Mouse (Mus musculus) hindbrain, embryonic 13.5 days (tissue): ENCODE data around the gene Zc3h14. TPM values are rescaled to one million over a fixed set of nuclear protein-coding genes. Genes with fewer than 3 reads are reported as not detected.
A peak's percentile ranks its signal among the peaks of the same experiment; 100 is the strongest.

ENCODE experiments used
- ATAC-seq: fragments of 200-750 bp; cut with Nextera tagmentation; 2 replicates; pipeline ENCODE4 v1.8.0; 2017; ENCODE audit warnings: moderate TSS enrichment; ENCODE audit not compliant: low FRiP score
- H3K27ac ChIP-seq: fragments of 300-500 bp; sonication (generic); 2 replicates; pipeline ENCODE4 v1.5.1; 2015; ENCODE audit warnings: inconsistent platforms, mild to moderate bottlenecking, moderate library complexity
- H3K27me3 ChIP-seq: fragments of 300-500 bp; sonication (generic); 2 replicates; pipeline ENCODE4 v1.6.1; 2015; ENCODE audit warnings: mild to moderate bottlenecking, inconsistent platforms
- H3K36me3 ChIP-seq: fragments of 300-500 bp; sonication (generic); 2 replicates; pipeline ENCODE4 v1.6.1; 2015; ENCODE audit warnings: mild to moderate bottlenecking, inconsistent platforms
- H3K4me1 ChIP-seq: fragments of 300-500 bp; sonication (generic); replicated peaks from 2 replicates; pipeline ENCODE4 v1.6.1; 2015; ENCODE audit warnings: inconsistent platforms
- H3K4me2 ChIP-seq: fragments of 300-500 bp; sonication (generic); 2 replicates; pipeline ENCODE4 v1.6.1; 2015; ENCODE audit warnings: inconsistent platforms, mild to moderate bottlenecking, moderate library complexity
- H3K4me3 ChIP-seq: fragments of 300-500 bp; sonication (generic); 2 replicates; pipeline ENCODE4 v1.5.1; 2015; ENCODE audit warnings: mild to moderate bottlenecking, inconsistent platforms
- H3K9ac ChIP-seq: fragments of 300-500 bp; sonication (generic); 2 replicates; pipeline ENCODE4 v1.6.1; 2015; ENCODE audit warnings: mild to moderate bottlenecking, inconsistent platforms
- H3K9me3 ChIP-seq: fragments of 300-500 bp; sonication (generic); 2 replicates; pipeline ENCODE4 v1.6.1; 2016; ENCODE audit warnings: inconsistent platforms
- WGBS: fragments of 180-500 bp; shearing (Covaris S2); methylation state at CpG from one replicate; pipeline ENCODE4 v1.1.7; 2015; 5-methylcytosine and 5-hydroxymethylcytosine counted together
- polyA plus RNA-seq: library from polyadenylated mRNA; unstranded; fragments of >200 nt; fragmentation: Nextera tagmentation; extraction: Ambion mirVana; gene quantifications from 2 replicates; pipeline ENCODE4 v1.2.1, GENCODE M21; 2015

Zc3h14 gene
- polyA plus RNA-seq: 112 and 118 TPM in 2 replicates

GRCm38 (mm10) chr12:98746746-98747379 is at the start of gene Zc3h14:
Gene Zc3h14, plus strand, starts transcription at chr12:98746964.
- H3K9ac ChIP-seq: peak within 1 kb of the TSS; percentile 92
- H3K4me2 ChIP-seq: peak within 1 kb of the TSS; percentile 72
- WGBS: under 1% methylated on average over 64 of the region's 87 CpGs
- no peaks in the 10 kb centered on the region for H3K36me3 ChIP-seq
- H3K4me3 ChIP-seq: peak within 1 kb of the TSS; percentile 90
- H3K9me3 ChIP-seq: no peaks in the 10 kb centered on the region
- peak; percentile 91 for ATAC-seq
- H3K27ac ChIP-seq: peak within 1 kb of the TSS; percentile 96
- H3K27me3 ChIP-seq: no peaks in the 10 kb centered on the region
- peaks cover 34% of the 10 kb centered on the region for H3K4me1 ChIP-seq

- no peaks in the 10 kb centered on the region for H3K4me1 ChIP-seq
- no peak overlapping the region for H3K4me3 ChIP-seq
- WGBS: 91% methylated on average over 5 of the region's 5 CpGs
- H3K27me3 ChIP-seq: no peaks in the 10 kb centered on the region
- no peak overlapping the region for H3K4me2 ChIP-seq
- no peak for ATAC-seq
- H3K9ac ChIP-seq: no peak overlapping the region
- H3K36me3 ChIP-seq: peaks cover 20% of the 10 kb centered on the region
- H3K27ac ChIP-seq: no peak overlapping the region
- H3K9me3 ChIP-seq: no peaks in the 10 kb centered on the region
These were observed 49.6 kb upstream of the Zc3h14 start for GRCm38 (mm10) chr12:98697202-98697601.

- no peak for ATAC-seq
- Histone ChIP-seq H3K9me3 (no peaks in the 10 kb centered on the region), H3K9ac (no peak overlapping the region), H3K27me3 (no peaks in the 10 kb centered on the region), H3K4me1 (no peaks in the 10 kb centered on the region), H3K27ac (peak overlapping the region; percentile 49; the same call in 1 of the 2 replicates), H3K4me2 (no peak overlapping the region), H3K4me3 (no peak overlapping the region), H3K36me3 (peaks cover 28% of the 10 kb centered on the region)
- 73% methylated on average over 9 of the region's 9 CpGs for WGBS
These were observed 45.2 kb upstream of the Zc3h14 start for GRCm38 (mm10) chr12:98701564-98701963.

- no peak overlapping the region for H3K27ac ChIP-seq
- H3K4me3 ChIP-seq: no peak overlapping the region
- H3K27me3 ChIP-seq: no peaks in the 10 kb centered on the region
- H3K36me3 ChIP-seq: peaks cover 22% of the 10 kb centered on the region
- no peak overlapping the region for H3K4me2 ChIP-seq
- no peaks in the 10 kb centered on the region for H3K9me3 ChIP-seq
- no peaks in the 10 kb centered on the region for H3K4me1 ChIP-seq
- no peak overlapping the region for H3K9ac ChIP-seq
- 89% methylated on average over 2 of the region's 2 CpGs for WGBS
- ATAC-seq: no peak
These were observed 43.2 kb upstream of the Zc3h14 start for GRCm38 (mm10) chr12:98703554-98703953.

- H3K36me3 ChIP-seq: peaks cover 21% of the 10 kb centered on the region
- no peaks in the 10 kb centered on the region for H3K9me3 ChIP-seq
- H3K4me3 ChIP-seq: no peak overlapping the region
- H3K9ac ChIP-seq: no peak overlapping the region
- no peaks in the 10 kb centered on the region for H3K27me3 ChIP-seq
- 77% methylated on average over 10 of the region's 10 CpGs for WGBS
- no peak overlapping the region for H3K27ac ChIP-seq
- no peak for ATAC-seq
- H3K4me1 ChIP-seq: no peaks in the 10 kb centered on the region
- H3K4me2 ChIP-seq: no peak overlapping the region
These were observed 42.8 kb upstream of the Zc3h14 start for GRCm38 (mm10) chr12:98703961-98704360.

- Histone ChIP-seq H3K27ac (no peak overlapping the region), H3K36me3 (0 out of 2 replicates have a peak, but pooled peaks cover 2% of the 10 kb centered on the region), H3K27me3 (no peaks in the 10 kb centered on the region), H3K9me3 (no peaks in the 10 kb centered on the region), H3K9ac (no peak overlapping the region), H3K4me2 (no peak overlapping the region), H3K4me3 (no peak overlapping the region), H3K4me1 (peaks cover 5% of the 10 kb centered on the region; the same call in 1 of the 2 replicates)
- no peak for ATAC-seq
- WGBS: 75% methylated on average over 6 of the region's 6 CpGs
These were observed 33.9 kb upstream of the Zc3h14 start for GRCm38 (mm10) chr12:98712819-98713218.

- no peaks in the 10 kb centered on the region for H3K9me3 ChIP-seq
- H3K4me1 ChIP-seq: peaks cover 5% of the 10 kb centered on the region; the same call in 1 of the 2 replicates
- H3K4me2 ChIP-seq: no peak overlapping the region
- H3K36me3 ChIP-seq: no peaks in the 10 kb centered on the region
- H3K27ac ChIP-seq: no peak overlapping the region
- 62% methylated on average over 7 of the region's 7 CpGs for WGBS
- no peak overlapping the region for H3K9ac ChIP-seq
- H3K27me3 ChIP-seq: no peaks in the 10 kb centered on the region
- H3K4me3 ChIP-seq: no peak overlapping the region
- no peak for ATAC-seq
These were observed 33.1 kb upstream of the Zc3h14 start for GRCm38 (mm10) chr12:98713621-98714103.

- Histone ChIP-seq H3K4me1 (peaks cover 5% of the 10 kb centered on the region; the same call in 1 of the 2 replicates), H3K36me3 (no peaks in the 10 kb centered on the region), H3K27ac (no peak overlapping the region), H3K9ac (no peak overlapping the region), H3K9me3 (no peaks in the 10 kb centered on the region), H3K27me3 (no peaks in the 10 kb centered on the region), H3K4me3 (no peak overlapping the region), H3K4me2 (no peak overlapping the region)
- no peak for ATAC-seq
- WGBS: 36% methylated on average over 11 of the region's 11 CpGs
These were observed 32.0 kb upstream of the Zc3h14 start for GRCm38 (mm10) chr12:98714757-98715156.

GRCm38 (mm10) chr12:98716142-98716541 is 30.6 kb upstream of the Zc3h14 start:
- Histone ChIP-seq H3K4me3 (no peak overlapping the region), H3K9me3 (no peaks in the 10 kb centered on the region), H3K4me1 (peaks cover 12% of the 10 kb centered on the region), H3K36me3 (no peaks in the 10 kb centered on the region), H3K4me2 (no peak overlapping the region), H3K9ac (no peak overlapping the region), H3K27me3 (no peaks in the 10 kb centered on the region), H3K27ac (no peak overlapping the region)
- no peak for ATAC-seq
- 94% methylated on average over 2 of the region's 2 CpGs for WGBS

GRCm38 (mm10) chr12:98720628-98721027 is 26.1 kb upstream of the Zc3h14 start:
- 60% methylated on average over 3 of the region's 3 CpGs for WGBS
- H3K36me3 ChIP-seq: no peaks in the 10 kb centered on the region
- no peaks in the 10 kb centered on the region for H3K9me3 ChIP-seq
- no peak overlapping the region for H3K9ac ChIP-seq
- H3K27ac ChIP-seq: peak overlapping the region; percentile 69; the same call in 1 of the 2 replicates
- no peak overlapping the region for H3K4me3 ChIP-seq
- H3K4me2 ChIP-seq: no peak overlapping the region
- no peaks in the 10 kb centered on the region for H3K27me3 ChIP-seq
- peaks cover 12% of the 10 kb centered on the region for H3K4me1 ChIP-seq
- ATAC-seq: 0 out of 2 replicates have a peak, but pooled peaks have one; percentile 61

GRCm38 (mm10) chr12:98721030-98721429 is 25.7 kb upstream of the Zc3h14 start:
- Histone ChIP-seq H3K4me1 (peaks cover 12% of the 10 kb centered on the region), H3K4me2 (0 out of 2 replicates have a peak overlapping the region, but pooled peaks have one; percentile 8), H3K27ac (peak overlapping the region; percentile 69; the same call in 1 of the 2 replicates), H3K27me3 (no peaks in the 10 kb centered on the region), H3K4me3 (no peak overlapping the region), H3K9ac (no peak overlapping the region), H3K9me3 (no peaks in the 10 kb centered on the region), H3K36me3 (no peaks in the 10 kb centered on the region)
- WGBS: 67% methylated on average over 3 of the region's 3 CpGs
- no peak for ATAC-seq

GRCm38 (mm10) chr12:98724224-98724623 is 22.5 kb upstream of the Zc3h14 start:
- H3K36me3 ChIP-seq: no peaks in the 10 kb centered on the region
- no peaks in the 10 kb centered on the region for H3K9me3 ChIP-seq
- H3K4me1 ChIP-seq: peaks cover 12% of the 10 kb centered on the region
- no peak overlapping the region for H3K4me3 ChIP-seq
- no peak overlapping the region for H3K9ac ChIP-seq
- H3K27ac ChIP-seq: no peak overlapping the region
- no peak overlapping the region for H3K4me2 ChIP-seq
- no peaks in the 10 kb centered on the region for H3K27me3 ChIP-seq
- 95% methylated on average over 7 of the region's 7 CpGs for WGBS
- ATAC-seq: no peak

GRCm38 (mm10) chr12:98724976-98725375 is 21.8 kb upstream of the Zc3h14 start:
- no peak overlapping the region for H3K4me3 ChIP-seq
- WGBS: 76% methylated on average over 5 of the region's 5 CpGs
- no peak overlapping the region for H3K4me2 ChIP-seq
- no peaks in the 10 kb centered on the region for H3K27me3 ChIP-seq
- no peak overlapping the region for H3K27ac ChIP-seq
- no peak for ATAC-seq
- H3K9me3 ChIP-seq: no peaks in the 10 kb centered on the region
- H3K36me3 ChIP-seq: no peaks in the 10 kb centered on the region
- H3K4me1 ChIP-seq: peaks cover 12% of the 10 kb centered on the region
- no peak overlapping the region for H3K9ac ChIP-seq
